Mouse (Mus musculus) frontal cortex, adult (tissue): ENCODE measurements around the gene Macrod2.
A peak's percentile ranks its signal among the peaks of the same experiment; 100 is the strongest.

Experiments used
- ATAC-seq: cut with Nextera tagmentation; 2 replicates; pipeline ENCODE4 v1.9.2; 2017; ENCODE audit warnings: mild to moderate bottlenecking, moderate library complexity, mixed read lengths; ENCODE audit not compliant: low TSS enrichment

Macrod2 gene

GRCm38 (mm10) chr2:140570874-140571273, 175.8 kb downstream of the Macrod2 start:
- ATAC-seq: peak; percentile 78

GRCm38 (mm10) chr2:140592537-140593261, 197.6 kb downstream of the Macrod2 start:
- ATAC-seq: peak; percentile 69

GRCm38 (mm10) chr2:140596906-140597305, 201.8 kb downstream of the Macrod2 start:
- ATAC-seq: no peak

GRCm38 (mm10) chr2:140615451-140615850, 220.3 kb downstream of the Macrod2 start:
- ATAC-seq: no peak

- ATAC-seq: no peak
Measured at GRCm38 (mm10) chr2:140621730-140622337, 226.7 kb downstream of the Macrod2 start.

GRCm38 (mm10) chr2:140653481-140653880, 258.4 kb downstream of the Macrod2 start:
- no peak for ATAC-seq

GRCm38 (mm10) chr2:140653978-140654377, 258.9 kb downstream of the Macrod2 start:
- ATAC-seq: no peak

GRCm38 (mm10) chr2:140662673-140663072, 267.6 kb downstream of the Macrod2 start:
- no peak for ATAC-seq

- ATAC-seq: no peak; the same call in 1 of the 2 replicates
Measured at GRCm38 (mm10) chr2:140664381-140664780, 269.3 kb downstream of the Macrod2 start.

- no peak for ATAC-seq
Measured at GRCm38 (mm10) chr2:140666846-140667245, 271.7 kb downstream of the Macrod2 start.

- no peak for ATAC-seq
Measured at GRCm38 (mm10) chr2:140667261-140668047, 272.3 kb downstream of the Macrod2 start.

GRCm38 (mm10) chr2:140668311-140668710, 273.2 kb downstream of the Macrod2 start:
- peak; percentile 66 for ATAC-seq

- no peak for ATAC-seq
Measured at GRCm38 (mm10) chr2:140669081-140669480, 274.0 kb downstream of the Macrod2 start.

- no peak for ATAC-seq
Measured at GRCm38 (mm10) chr2:140669786-140670185, 274.7 kb downstream of the Macrod2 start.

- ATAC-seq: peak; percentile 56
Measured at GRCm38 (mm10) chr2:140670457-140670856, 275.3 kb downstream of the Macrod2 start.

- ATAC-seq: peak; percentile 93
Measured at GRCm38 (mm10) chr2:140670963-140671702, 276.0 kb downstream of the Macrod2 start, which contains the start of gene Flrt3. Gene Flrt3, minus strand, starts transcription at chr2:140671469.

GRCm38 (mm10) chr2:140673466-140673865, 278.4 kb downstream of the Macrod2 start:
- no peak for ATAC-seq

- no peak for ATAC-seq
Measured at GRCm38 (mm10) chr2:140676728-140677127, 281.6 kb downstream of the Macrod2 start.

GRCm38 (mm10) chr2:140690906-140691305, 295.8 kb downstream of the Macrod2 start:
- no peak for ATAC-seq

- no peak for ATAC-seq
Measured at GRCm38 (mm10) chr2:140691403-140691802, 296.3 kb downstream of the Macrod2 start.

GRCm38 (mm10) chr2:140692461-140692860, 297.4 kb downstream of the Macrod2 start:
- ATAC-seq: no peak

- no peak for ATAC-seq
Measured at GRCm38 (mm10) chr2:140693845-140694244, 298.7 kb downstream of the Macrod2 start.
